Mouse (Mus musculus) testis, adult 2 months (tissue): Measurements from ENCODE around the gene Nedd9.

Source experiments
- CTCF ChIP-seq: fragments of 200-500 bp; IDR thresholded peaks from 2 replicates; pipeline ENCODE4 v1.5.1; 2012; ENCODE audit warnings: low read depth, mild to moderate bottlenecking, inconsistent platforms, low read length, moderate library complexity; ENCODE audit not compliant: control insufficient read depth, insufficient read depth, insufficient replicate concordance
- POLR2A ChIP-seq: fragments of 200-500 bp; IDR thresholded peaks from 2 replicates; pipeline ENCODE4 v1.6.1; 2012; ENCODE audit warnings: low read depth, mild to moderate bottlenecking, inconsistent platforms, low read length, moderate library complexity; ENCODE audit not compliant: control insufficient read depth

DNA sequence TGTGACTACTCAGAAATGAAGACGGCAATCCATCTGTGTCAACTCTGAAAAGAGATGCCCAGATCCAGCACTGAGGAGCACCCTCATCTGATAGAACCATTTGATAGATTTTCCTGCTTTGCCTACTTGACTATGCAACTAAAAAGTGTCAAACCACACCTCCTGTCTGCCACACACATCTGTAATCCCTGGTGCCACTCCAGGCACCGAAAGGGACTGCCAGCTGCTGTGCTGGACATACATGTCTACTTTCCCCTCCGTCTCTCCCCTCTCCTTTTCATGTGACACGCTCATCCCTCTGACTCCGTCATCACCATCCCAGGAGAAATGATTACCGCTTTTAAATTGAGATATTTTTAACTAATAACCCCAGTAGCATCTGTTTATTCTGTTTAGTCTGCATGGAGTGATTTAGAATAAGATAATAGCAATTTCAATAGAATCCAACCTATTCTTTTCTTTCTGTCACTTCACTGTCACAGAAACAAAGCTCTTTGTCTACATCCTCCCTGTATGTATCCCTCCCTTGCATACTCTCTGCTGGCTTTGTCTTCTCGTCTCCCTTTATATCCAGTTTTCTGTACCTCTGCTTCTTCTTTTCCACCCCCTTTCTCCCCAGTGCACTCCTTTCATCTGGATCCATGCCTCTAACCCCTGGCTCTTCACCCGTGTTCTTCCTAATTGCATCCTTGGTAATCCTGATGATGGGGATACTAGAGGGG lies 5.0 kb upstream of the Nedd9 start:
- TF ChIP-seq CTCF: no peak
- TF ChIP-seq POLR2A: no peak
